10 mouse cellular contexts compared by ENCODE assay signal in the genomic region with DNA sequence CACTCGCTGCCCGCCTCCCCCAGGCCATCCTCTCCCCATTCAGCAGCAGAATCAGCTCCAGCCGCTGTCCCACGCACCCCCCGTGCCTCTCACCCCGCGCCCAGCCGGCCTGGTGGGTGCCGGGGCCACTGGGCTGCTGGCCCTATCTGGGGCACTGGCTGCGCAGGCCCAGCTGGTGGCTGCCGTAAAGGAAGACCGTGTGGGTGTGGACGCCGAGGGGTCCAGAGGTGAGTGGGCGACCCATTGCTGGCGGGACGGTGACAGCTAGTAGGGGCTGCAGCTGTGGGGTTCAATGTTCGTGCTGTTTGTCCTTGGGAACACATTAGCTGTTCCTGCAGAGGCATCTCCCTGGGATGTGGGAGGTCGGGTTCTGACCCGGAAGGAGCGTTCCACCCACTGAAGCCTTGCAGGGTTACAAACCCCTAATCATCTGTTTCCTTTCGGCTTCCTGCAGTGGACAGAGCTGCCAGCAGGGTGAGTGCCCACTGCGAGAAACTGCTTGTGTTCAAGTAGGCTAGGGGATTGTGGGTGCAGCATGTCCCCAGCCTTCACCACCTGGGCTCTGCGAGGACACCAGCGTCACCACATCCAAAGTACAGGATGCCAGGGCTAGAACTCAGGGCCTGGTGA. TPM values are rescaled to one million over a fixed set of nuclear protein-coding genes. Genes with fewer than 3 reads are reported as not detected.
A peak's percentile ranks its signal among the peaks of the same experiment; 100 is the strongest.
DNase-seq lines count a peak whose midpoint lies in the region; ATAC-seq and TF ChIP-seq lines count a peak whose summit lies in the region.
"Had no signal": no experiment of that assay in that cellular context is flagged by ENCODE, and none has a peak within 500 bp of the region (broad histone marks: within the 10 kb centered on the region; RNA-seq: fewer than 3 reads in every experiment).

No protein-coding gene starts in this region.

- no peak overlapping the region for H3K27ac ChIP-seq in hindbrain, postnatal 0 days
- no peak overlapping the region for H3K27ac ChIP-seq in hindbrain, embryonic 11.5 days (ENCODE audit: low read depth, low read length)
- H3K27ac ChIP-seq in forebrain, embryonic 14.5 days (ENCODE audit: low read depth, low read length) = no peak overlapping the region

- ATAC-seq in hindbrain, postnatal 0 days = no peak; the same call in 1 of the 2 replicates
- no peak for ATAC-seq in hindbrain, embryonic 11.5 days (ENCODE audit: low FRiP score)
- ATAC-seq in hematopoietic stem cell, adult 5-6 weeks (replicated peaks in 1 of 2; ENCODE audit: insufficient read depth in 1 of 2, low FRiP score in 2 of 2, low TSS enrichment in 1 of 2, low read depth in 1 of 2, poor library complexity in 2 of 2, severe bottlenecking in 2 of 2) = peak; percentile 79 to 82
- ATAC-seq in megakaryocyte progenitor cell, adult 5-6 weeks (replicated peaks; ENCODE audit: poor library complexity) = peak; percentile 81
- ATAC-seq in forebrain, embryonic 14.5 days = no peak
- ATAC-seq: midbrain, embryonic 16.5 days had no signal

- H3K4me2 ChIP-seq in hindbrain, postnatal 0 days (ENCODE audit: low read depth, low read length) = no peak overlapping the region
- H3K4me2 ChIP-seq in hindbrain, embryonic 11.5 days (replicated peaks; ENCODE audit: low read depth, low read length) = no peak overlapping the region
- H3K4me2 ChIP-seq in forebrain, embryonic 14.5 days (ENCODE audit: low read length) = no peak overlapping the region

- peak; percentile 56 for TF ChIP-seq CTCF in hindbrain, postnatal 0 days (IDR thresholded peaks at IDR 0.05; ENCODE audit: low read depth)
- TF ChIP-seq CTCF in E14TG2a.4 (conservative IDR thresholded peaks at IDR 0.05; ENCODE audit: low read length) = no peak

- 58% methylated on average over 25 of the region's 25 CpGs for WGBS in hindbrain, postnatal 0 days
- 64% methylated on average over 24 of the region's 25 CpGs for WGBS in hindbrain, embryonic 11.5 days
- 59% methylated on average over 24 of the region's 25 CpGs for WGBS in forebrain, embryonic 14.5 days

- no peaks in the 10 kb centered on the region for H3K36me3 ChIP-seq in hindbrain, postnatal 0 days (ENCODE audit: insufficient read depth, low read length)
- H3K36me3 ChIP-seq in hindbrain, embryonic 11.5 days (ENCODE audit: control insufficient read depth, insufficient read depth, low read length) = no peaks in the 10 kb centered on the region
- no peaks in the 10 kb centered on the region for H3K36me3 ChIP-seq in E14TG2a.4 (ENCODE audit: insufficient read depth, low read length)
- no peaks in the 10 kb centered on the region for H3K36me3 ChIP-seq in forebrain, embryonic 14.5 days (ENCODE audit: control insufficient read depth, insufficient read depth, low read length)

- no peak overlapping the region for H3K4me3 ChIP-seq in hindbrain, postnatal 0 days (ENCODE audit: low read length)
- H3K4me3 ChIP-seq in hindbrain, embryonic 11.5 days (ENCODE audit: low read depth, low read length) = no peak overlapping the region
- H3K4me3 ChIP-seq in E14TG2a.4 (replicated peaks; ENCODE audit: low read length) = peak overlapping the region; percentile 61
- H3K4me3 ChIP-seq in forebrain, embryonic 14.5 days (ENCODE audit: low read depth, low read length) = no peak overlapping the region

- DNase-seq in hindbrain, postnatal 0 days (ENCODE audit: low spot score) = no peak
- DNase-seq in hindbrain, embryonic 11.5 days (ENCODE audit: low spot score) = no peak
- DNase-seq in cerebellum, postnatal 36 days = no peak
- DNase-seq in Muller cell, postnatal 12 days (ENCODE audit: inconsistent ontology term) = no peak
- no peak for DNase-seq in forebrain, embryonic 14.5 days (ENCODE audit: low spot score)
- DNase-seq: heart, postnatal 14 days had no signal

- peaks cover 11% of the 10 kb centered on the region; the same call in 1 of the 2 replicates for H3K27me3 ChIP-seq in hindbrain, postnatal 0 days (ENCODE audit: insufficient read depth, low read length)
- peaks cover 35% of the 10 kb centered on the region for H3K27me3 ChIP-seq in hindbrain, embryonic 11.5 days (ENCODE audit: control insufficient read depth, insufficient read depth, low read length)
- H3K27me3 ChIP-seq in E14TG2a.4 (ENCODE audit: insufficient read depth, low read length) = peaks cover 91% of the 10 kb centered on the region
- H3K27me3 ChIP-seq in forebrain, embryonic 14.5 days (replicated peaks; ENCODE audit: control insufficient read depth, insufficient read depth, low read length) = peaks cover 15% of the 10 kb centered on the region

- no peak overlapping the region for H3K9ac ChIP-seq in hindbrain, postnatal 0 days (replicated peaks; ENCODE audit: low read length)
- H3K9ac ChIP-seq in hindbrain, embryonic 11.5 days (ENCODE audit: low read depth, low read length) = no peak overlapping the region
- H3K9ac ChIP-seq in forebrain, embryonic 14.5 days (ENCODE audit: low read length) = no peak overlapping the region

- H3K9me3 ChIP-seq in hindbrain, postnatal 0 days (ENCODE audit: low read length) = no peaks in the 10 kb centered on the region
- no peaks in the 10 kb centered on the region for H3K9me3 ChIP-seq in hindbrain, embryonic 11.5 days (ENCODE audit: control insufficient read depth, low read length)
- no peaks in the 10 kb centered on the region for H3K9me3 ChIP-seq in E14TG2a.4 (ENCODE audit: low read length)
- no peaks in the 10 kb centered on the region for H3K9me3 ChIP-seq in forebrain, embryonic 14.5 days (replicated peaks; ENCODE audit: control insufficient read depth, low read length)

- peaks cover 7% of the 10 kb centered on the region for H3K4me1 ChIP-seq in hindbrain, postnatal 0 days (ENCODE audit: insufficient read depth, low read length)
- peaks cover 6% of the 10 kb centered on the region for H3K4me1 ChIP-seq in hindbrain, embryonic 11.5 days (replicated peaks; ENCODE audit: control insufficient read depth, insufficient read depth, low read length)
- peaks cover 38% of the 10 kb centered on the region for H3K4me1 ChIP-seq in E14TG2a.4 (replicated peaks; ENCODE audit: low read depth, low read length)
- peaks cover 4% of the 10 kb centered on the region for H3K4me1 ChIP-seq in forebrain, embryonic 14.5 days (ENCODE audit: control insufficient read depth, insufficient read depth, low read length)

RNA-seq across cellular contexts. Expression of a gene that starts 6.2 kb away (rescaled TPM):
- total RNA-seq in hindbrain, postnatal 0 days (2014; rRNA removed) = 28.8 and 41.8 TPM in 2 replicates
- 43.7 and 45.5 TPM in 2 replicates for polyA plus RNA-seq in hindbrain, postnatal 0 days (2015; fragmentation: Nextera tagmentation; extraction: Ambion mirVana)
- 7.2 and 8.8 TPM in 2 replicates for polyA plus RNA-seq in hindbrain, embryonic 11.5 days (2014; fragmentation: Nextera tagmentation; extraction: Ambion mirVana)
- 11.2 and 11.8 TPM in 2 replicates for total RNA-seq in hematopoietic stem cell, adult 5-6 weeks (2017)
- total RNA-seq in megakaryocyte progenitor cell, adult 5-6 weeks (2015) = 0.95 and 1.5 TPM in 2 replicates
- 0.08 and 3.5 TPM in 2 replicates for total RNA-seq in megakaryocyte progenitor cell, adult 5-6 weeks (2017)
- 12.0 and 17.2 TPM in 2 replicates for polyA plus RNA-seq in forebrain, embryonic 14.5 days (2014; fragmentation: Nextera tagmentation; extraction: Ambion mirVana)

RNA-seq across cellular contexts. Expression of a gene that starts 20.3 kb away (rescaled TPM):
- 5.3 and 5.4 TPM in 2 replicates for total RNA-seq in hindbrain, postnatal 0 days (2014; rRNA removed)
- 6.2 and 6.6 TPM in 2 replicates for polyA plus RNA-seq in hindbrain, postnatal 0 days (2015; fragmentation: Nextera tagmentation; extraction: Ambion mirVana)
- polyA plus RNA-seq in hindbrain, embryonic 11.5 days (2014; fragmentation: Nextera tagmentation; extraction: Ambion mirVana) = 5.1 and 7.7 TPM in 2 replicates
- total RNA-seq in hematopoietic stem cell, adult 5-6 weeks (2017) = 22.9 and 47.4 TPM in 2 replicates
- total RNA-seq in megakaryocyte progenitor cell, adult 5-6 weeks (2015) = 15.4 and 18.4 TPM in 2 replicates
- 3.5 and 13.3 TPM in 2 replicates for total RNA-seq in megakaryocyte progenitor cell, adult 5-6 weeks (2017)
- 2.4 and 2.5 TPM in 2 replicates for polyA plus RNA-seq in forebrain, embryonic 14.5 days (2014; fragmentation: Nextera tagmentation; extraction: Ambion mirVana)

RNA-seq across cellular contexts. Expression of a gene that starts 21.3 kb away (rescaled TPM):
- 611 and 635 TPM in 2 replicates for total RNA-seq in hindbrain, postnatal 0 days (2014; rRNA removed)
- polyA plus RNA-seq in hindbrain, postnatal 0 days (2015; fragmentation: Nextera tagmentation; extraction: Ambion mirVana) = 803 and 834 TPM in 2 replicates
- polyA plus RNA-seq in hindbrain, embryonic 11.5 days (2014; fragmentation: Nextera tagmentation; extraction: Ambion mirVana) = 264 and 280 TPM in 2 replicates
- 204 and 238 TPM in 2 replicates for total RNA-seq in hematopoietic stem cell, adult 5-6 weeks (2017)
- total RNA-seq in megakaryocyte progenitor cell, adult 5-6 weeks (2015) = 197 and 225 TPM in 2 replicates
- 178 and 191 TPM in 2 replicates for total RNA-seq in megakaryocyte progenitor cell, adult 5-6 weeks (2017)
- polyA plus RNA-seq in forebrain, embryonic 14.5 days (2014; fragmentation: Nextera tagmentation; extraction: Ambion mirVana) = 415 and 532 TPM in 2 replicates

RNA-seq across cellular contexts. Expression of a gene that starts 25.5 kb away (rescaled TPM):
- 4.2 and 4.3 TPM in 2 replicates for total RNA-seq in hindbrain, postnatal 0 days (2014; rRNA removed)
- polyA plus RNA-seq in hindbrain, postnatal 0 days (2015; fragmentation: Nextera tagmentation; extraction: Ambion mirVana) = 0.97 and 1.3 TPM in 2 replicates
- polyA plus RNA-seq in hindbrain, embryonic 11.5 days (2014; fragmentation: Nextera tagmentation; extraction: Ambion mirVana) = 0.77 and 1.2 TPM in 2 replicates
- 2.9 and 3.5 TPM in 2 replicates for total RNA-seq in hematopoietic stem cell, adult 5-6 weeks (2017)
- 1.2 and 3.1 TPM in 2 replicates for total RNA-seq in megakaryocyte progenitor cell, adult 5-6 weeks (2015)
- total RNA-seq in megakaryocyte progenitor cell, adult 5-6 weeks (2017) = 1.2 and 2.2 TPM in 2 replicates
- polyA plus RNA-seq in forebrain, embryonic 14.5 days (2014; fragmentation: Nextera tagmentation; extraction: Ambion mirVana) = 0.81 and 1.0 TPM in 2 replicates

RNA-seq across cellular contexts. Expression of a gene that starts 35.6 kb away (rescaled TPM):
- total RNA-seq in hindbrain, postnatal 0 days (2014; rRNA removed) = 121 and 139 TPM in 2 replicates
- 95.6 and 105 TPM in 2 replicates for polyA plus RNA-seq in hindbrain, postnatal 0 days (2015; fragmentation: Nextera tagmentation; extraction: Ambion mirVana)
- 57.3 and 61.7 TPM in 2 replicates for polyA plus RNA-seq in hindbrain, embryonic 11.5 days (2014; fragmentation: Nextera tagmentation; extraction: Ambion mirVana)
- 5.6 and 5.8 TPM in 2 replicates for total RNA-seq in hematopoietic stem cell, adult 5-6 weeks (2017)
- 5.4 and 6.0 TPM in 2 replicates for total RNA-seq in megakaryocyte progenitor cell, adult 5-6 weeks (2015)
- 7.6 and 10.2 TPM in 2 replicates for total RNA-seq in megakaryocyte progenitor cell, adult 5-6 weeks (2017)
- polyA plus RNA-seq in forebrain, embryonic 14.5 days (2014; fragmentation: Nextera tagmentation; extraction: Ambion mirVana) = 97.6 and 98.9 TPM in 2 replicates

Comparison
In these comparisons a context has a peak if more than half of its experiments do, and no peak if none do; other contexts are left out.
1. ATAC-seq: peak in hematopoietic stem cell, adult 5-6 weeks (2 of 2) and megakaryocyte progenitor cell, adult 5-6 weeks (single experiment); none in hindbrain, postnatal 0 days (single experiment), hindbrain, embryonic 11.5 days (single experiment) and forebrain, embryonic 14.5 days (single experiment).